Mouse (Mus musculus) cerebellum, adult (tissue): ENCODE measurements at regions not wholly inside any gene's neighbourhood (a gene's known extent, or its start where the extent isn't known, plus 50 kb on each side); places are given as distances from the start of the nearest gene placed in this dataset.

Experiments
- ATAC-seq: cut with Nextera tagmentation; 2 replicates; pipeline ENCODE4 v1.9.2; 2017; ENCODE audit warnings: mild to moderate bottlenecking, moderate library complexity, mixed read lengths; ENCODE audit not compliant: insufficient number of reproducible peaks, low FRiP score, low TSS enrichment

- no peak for ATAC-seq
Measured at GRCm38 (mm10) chr14:106364767-106365623, 259.0 kb downstream of the Trim52 start.

GRCm38 (mm10) chr14:106365624-106366118 lies 259.7 kb downstream of the Trim52 start:
- ATAC-seq = no peak

GRCm38 (mm10) chr14:106373451-106373850 lies 267.5 kb downstream of the Trim52 start:
- ATAC-seq = no peak

GRCm38 (mm10) chr14:106379645-106380044 lies 273.6 kb downstream of the Trim52 start:
- no peak for ATAC-seq

- ATAC-seq = no peak
Measured at GRCm38 (mm10) chr14:106387671-106388070, 281.7 kb downstream of the Trim52 start.

GRCm38 (mm10) chr14:106390546-106390945 lies 284.5 kb downstream of the Trim52 start:
- ATAC-seq = no peak

GRCm38 (mm10) chr14:106393978-106394377 lies 288.0 kb downstream of the Trim52 start:
- ATAC-seq = no peak

GRCm38 (mm10) chr14:106412917-106413558 lies 307.0 kb downstream of the Trim52 start:
- ATAC-seq = no peak

GRCm38 (mm10) chr14:106424714-106425113 lies 318.7 kb downstream of the Trim52 start:
- no peak for ATAC-seq

GRCm38 (mm10) chr14:106428594-106428993 lies 322.6 kb downstream of the Trim52 start:
- no peak for ATAC-seq

- ATAC-seq = peak; percentile 70; the same call in 1 of the 2 replicates
Measured at GRCm38 (mm10) chr14:106439282-106439681, 333.3 kb downstream of the Trim52 start.

GRCm38 (mm10) chr14:106489074-106489473 lies 383.1 kb downstream of the Trim52 start:
- no peak for ATAC-seq

GRCm38 (mm10) chr14:106491389-106491788 lies 385.4 kb downstream of the Trim52 start:
- no peak for ATAC-seq

GRCm38 (mm10) chr14:106500344-106501135 lies 394.5 kb downstream of the Trim52 start:
- peak; percentile 62; the same call in 1 of the 2 replicates for ATAC-seq

GRCm38 (mm10) chr14:106506921-106507320 lies 400.9 kb downstream of the Trim52 start:
- ATAC-seq = no peak

- no peak for ATAC-seq
Measured at GRCm38 (mm10) chr14:106518552-106519358, 412.8 kb downstream of the Trim52 start.

GRCm38 (mm10) chr14:106520808-106521207 lies 414.8 kb downstream of the Trim52 start:
- no peak for ATAC-seq

- no peak for ATAC-seq
Measured at GRCm38 (mm10) chr14:106550150-106550549, 444.2 kb downstream of the Trim52 start.

GRCm38 (mm10) chr14:106579281-106579680 lies 473.3 kb downstream of the Trim52 start:
- ATAC-seq = no peak

- peak; percentile 88 for ATAC-seq
Measured at GRCm38 (mm10) chr14:106581886-106582285, 475.9 kb downstream of the Trim52 start.
